Mouse (Mus musculus) splenic B cell, adult 2 months (primary cell): Measurements from ENCODE around the gene Zfp78.

ENCODE experiments used
- DNase-seq: peaks from one replicate; pipeline ENCODE4 v3.0.0-alpha.2; 2011; ENCODE audit warnings: low read depth, low spot score
- H3K27me3 ChIP-seq: 2 replicates; pipeline ENCODE4 v1.6.1; 2012; ENCODE audit warnings: mild to moderate bottlenecking, low read length, moderate library complexity, mixed read lengths; ENCODE audit not compliant: control insufficient read depth, poor library complexity, insufficient read depth, severe bottlenecking
- H3K36me3 ChIP-seq: 2 replicates; pipeline ENCODE4 v1.6.1; 2012; ENCODE audit warnings: mild to moderate bottlenecking, low read length, moderate library complexity, mixed read lengths; ENCODE audit not compliant: control insufficient read depth, poor library complexity, insufficient read depth, severe bottlenecking

Gene Zfp78

DNA sequence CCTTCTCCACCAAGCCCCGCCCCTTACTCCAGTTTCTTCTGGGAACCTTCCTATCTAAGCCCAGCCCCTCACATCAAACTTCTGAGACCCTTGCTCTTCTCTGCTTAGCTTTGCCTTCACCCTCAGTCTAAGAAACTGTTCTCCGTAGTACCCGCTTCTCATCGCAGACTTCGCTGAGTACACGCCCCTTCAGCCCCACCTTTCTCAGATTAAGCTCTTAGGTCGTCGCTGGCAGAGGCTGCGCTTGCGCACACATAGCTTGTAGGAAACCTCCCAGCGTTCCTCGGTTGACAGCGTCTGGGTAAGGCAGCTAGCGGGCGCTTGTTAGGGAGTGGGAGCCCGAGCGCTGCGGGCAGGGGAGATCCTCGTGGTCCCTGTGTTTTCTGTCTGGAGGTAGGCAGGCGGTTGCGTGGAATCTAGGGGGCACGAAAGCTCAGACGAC is at the start of gene Zfp78:
TSS of gene Zfp78 (plus strand) at position 234 of the 442 bp plus-strand sequence.
- DNase-seq: peak; percentile 95
- H3K27me3 ChIP-seq: no peaks in the 10 kb centered on the region

GRCm38 (mm10) chr7:6330458-6331232 is 32.4 kb upstream of the Zfp78 start:
- peak; percentile 5 for DNase-seq
- no peaks in the 10 kb centered on the region for H3K36me3 ChIP-seq
- H3K27me3 ChIP-seq: no peaks in the 10 kb centered on the region

More for the DNA sequence above, at the start of gene Zfp78:
- no peaks in the 10 kb centered on the region for H3K36me3 ChIP-seq

- no peaks in the 10 kb centered on the region for H3K27me3 ChIP-seq
- DNase-seq: peak; percentile 78
- H3K36me3 ChIP-seq: no peaks in the 10 kb centered on the region
These were observed 31.7 kb upstream of the Zfp78 start, which contains the start of gene Zfp583 for GRCm38 (mm10) chr7:6331233-6331956. Gene Zfp583, minus strand, starts transcription at chr7:6331285.

- DNase-seq: no peak
- H3K36me3 ChIP-seq: no peaks in the 10 kb centered on the region
- H3K27me3 ChIP-seq: peaks cover 2% of the 10 kb centered on the region; the same call in 1 of the 2 replicates
These were observed 23.2 kb upstream of the Zfp78 start for GRCm38 (mm10) chr7:6339865-6340264.

DNA sequence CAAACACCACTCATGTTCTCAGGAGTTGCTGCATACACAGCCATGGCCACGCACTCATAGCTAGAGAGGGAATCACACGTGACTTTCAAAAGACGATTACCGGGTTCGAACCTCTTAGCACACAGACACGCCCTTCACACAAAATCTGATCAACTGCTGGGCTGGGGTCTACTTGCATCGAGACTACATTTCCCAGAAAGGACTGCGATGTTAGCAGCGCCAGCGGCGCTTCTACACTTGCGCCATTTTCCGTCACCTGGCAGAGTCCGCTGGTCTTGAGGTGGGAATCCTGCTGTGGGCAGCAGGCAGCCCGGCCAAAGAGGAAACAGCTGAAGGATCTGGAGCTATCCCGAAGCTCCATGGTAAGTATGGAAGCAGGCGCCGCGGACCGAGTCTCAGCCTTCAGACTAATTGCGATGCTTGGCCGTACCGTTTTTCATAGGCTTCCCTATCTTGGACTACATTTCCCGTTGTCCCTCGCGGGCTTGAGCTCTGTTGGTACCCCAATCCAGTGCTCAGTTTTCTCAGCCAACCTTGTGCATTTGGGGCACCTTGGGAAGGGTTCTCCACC is 19.5 kb upstream of the Zfp78 start, which contains the start of gene Gm3854:
TSS of gene Gm3854 (plus strand) at position 259 of the 571 bp plus-strand sequence.
- DNase-seq: peak; percentile 47
- no peaks in the 10 kb centered on the region for H3K27me3 ChIP-seq

GRCm38 (mm10) chr7:6344124-6344523 is 19.0 kb upstream of the Zfp78 start:
- H3K36me3 ChIP-seq: no peaks in the 10 kb centered on the region
- no peaks in the 10 kb centered on the region for H3K27me3 ChIP-seq
- DNase-seq: no peak

More for the DNA sequence above, 19.5 kb upstream of the Zfp78 start, which contains the start of gene Gm3854:
- H3K36me3 ChIP-seq: no peaks in the 10 kb centered on the region

DNA sequence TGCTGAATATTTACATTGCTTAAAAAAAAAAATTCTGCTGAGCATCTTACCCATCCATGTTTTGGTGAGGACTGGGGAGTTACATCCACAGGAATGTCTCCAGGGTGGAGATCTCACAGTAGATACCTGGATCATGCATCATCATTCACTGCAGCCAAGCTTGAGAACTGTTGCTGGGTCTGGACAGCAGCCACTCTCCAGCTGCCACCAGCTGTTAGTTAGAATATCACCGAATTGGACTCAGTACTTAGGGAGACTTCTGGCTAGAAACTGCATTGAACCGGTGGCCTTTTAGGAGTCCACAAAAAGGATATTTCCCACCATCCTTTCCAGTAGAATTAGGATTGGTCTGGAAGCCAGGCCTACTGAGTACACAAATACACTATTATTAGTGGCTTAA is 5.0 kb upstream of the Zfp78 start:
- DNase-seq: no peak
- Histone ChIP-seq H3K36me3 (no peaks in the 10 kb centered on the region), H3K27me3 (no peaks in the 10 kb centered on the region)

GRCm38 (mm10) chr7:6358937-6359590 is 4.0 kb upstream of the Zfp78 start:
- H3K36me3 ChIP-seq: no peaks in the 10 kb centered on the region

DNA sequence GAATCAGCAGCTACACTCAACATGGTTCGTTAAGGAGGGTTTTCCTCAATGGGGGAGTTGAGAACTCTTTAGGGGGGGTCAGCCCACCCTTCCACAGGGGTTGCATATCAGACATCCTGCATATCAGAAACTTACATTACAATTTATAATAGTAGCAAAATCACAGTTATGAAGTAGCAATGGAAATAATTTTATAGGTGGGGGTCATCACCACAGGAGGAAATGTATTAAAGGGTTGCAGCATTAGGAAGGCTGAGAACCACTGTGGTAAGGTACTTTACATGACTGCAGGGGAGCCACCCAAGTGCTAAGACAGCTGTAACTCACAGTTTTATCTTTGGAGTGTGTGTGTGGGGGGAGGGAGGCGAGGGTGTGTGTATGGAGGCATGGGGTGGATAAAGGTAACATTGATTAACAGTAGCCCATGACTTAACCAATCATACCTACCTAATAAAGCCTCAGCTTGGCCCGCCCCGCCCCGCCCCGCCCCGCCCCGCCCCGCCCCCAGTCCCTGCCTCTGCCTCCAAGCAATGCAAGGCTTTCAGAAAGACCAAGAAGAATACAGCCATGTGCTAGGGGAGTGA is 2.5 kb upstream of the Zfp78 start:
- Histone ChIP-seq H3K27me3 (no peaks in the 10 kb centered on the region), H3K36me3 (no peaks in the 10 kb centered on the region)
- no peak for DNase-seq

More at GRCm38 (mm10) chr7:6358937-6359590, 4.0 kb upstream of the Zfp78 start:
- DNase-seq: peak; percentile 82
- no peaks in the 10 kb centered on the region for H3K27me3 ChIP-seq

GRCm38 (mm10) chr7:6361756-6362155 is 1.3 kb upstream of the Zfp78 start:
- Histone ChIP-seq H3K36me3 (no peaks in the 10 kb centered on the region), H3K27me3 (no peaks in the 10 kb centered on the region)
- no peak for DNase-seq

DNA sequence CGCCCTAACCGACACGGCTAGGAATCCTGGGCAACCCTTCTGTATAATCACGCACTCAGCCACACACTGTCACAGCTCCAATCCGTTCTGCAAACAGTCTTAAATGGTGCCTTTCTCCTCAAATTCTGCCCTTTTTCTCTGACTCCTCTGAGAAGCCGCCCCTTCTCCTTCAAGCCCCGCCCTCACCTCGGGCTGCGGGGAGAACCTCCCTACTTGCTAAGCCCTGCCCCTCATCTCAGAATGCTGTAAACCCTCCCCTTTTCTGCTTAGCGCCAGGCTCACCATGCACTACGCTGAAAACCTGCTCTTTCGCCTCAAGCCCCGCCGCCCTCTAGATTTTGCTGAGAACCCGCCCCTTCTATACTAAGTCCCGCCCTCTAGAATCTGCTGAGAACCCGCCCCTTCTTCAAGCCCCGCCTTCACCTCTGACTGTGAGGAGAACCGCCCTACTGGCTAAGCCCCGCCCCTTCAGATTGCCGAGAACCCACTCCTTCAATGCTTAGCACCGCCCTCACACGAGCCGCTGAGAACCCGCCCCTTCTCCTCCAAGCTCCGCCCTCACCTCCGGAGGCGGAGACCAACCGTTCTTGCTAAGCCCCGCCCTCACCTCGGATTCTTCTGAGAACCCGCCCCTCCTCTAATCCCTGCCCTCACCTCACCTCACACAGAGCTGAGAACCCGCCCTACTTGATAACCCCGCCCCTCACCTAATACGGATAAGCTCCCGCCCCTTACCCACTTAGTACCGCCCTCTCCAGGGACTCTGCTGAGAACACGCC is 623 bp upstream of the Zfp78 start:
- H3K36me3 ChIP-seq: no peaks in the 10 kb centered on the region
- DNase-seq: peak; percentile 100
- no peaks in the 10 kb centered on the region for H3K27me3 ChIP-seq

- Histone ChIP-seq H3K36me3 (no peaks in the 10 kb centered on the region), H3K27me3 (no peaks in the 10 kb centered on the region)
- peak; percentile 15 for DNase-seq
These were observed 1.7 kb downstream of the Zfp78 start for GRCm38 (mm10) chr7:6364761-6365160.

DNA sequence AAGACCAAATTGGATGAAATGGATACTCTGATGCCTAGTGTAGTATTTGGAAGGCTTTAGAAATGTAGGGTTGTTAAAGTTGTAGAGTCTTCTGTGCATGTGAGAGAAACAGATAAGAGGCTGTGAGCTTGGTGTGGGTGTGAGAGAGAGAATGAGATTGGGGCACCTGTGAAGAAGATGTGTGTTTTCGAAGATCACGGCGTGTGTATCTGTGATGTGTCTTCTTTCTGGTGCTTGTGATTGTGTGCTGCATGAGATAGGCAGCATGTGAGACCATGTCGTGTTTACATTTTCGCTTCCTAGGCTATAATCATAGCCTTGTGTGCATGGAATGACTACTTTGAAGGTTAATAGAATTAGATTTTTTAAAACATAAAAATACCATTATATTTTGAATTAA is 4.1 kb downstream of the Zfp78 start:
- no peaks in the 10 kb centered on the region for H3K27me3 ChIP-seq
- no peak for DNase-seq
- H3K36me3 ChIP-seq: no peaks in the 10 kb centered on the region
